ENCODE assay signal across 12 mouse cellular contexts in genomic region chr2:34482102-34482501, GRCm38 (mm10).
"Had no signal": no experiment of that assay in that cellular context is flagged by ENCODE, and none has a peak within 500 bp of the region (broad histone marks: within the 10 kb centered on the region; RNA-seq: fewer than 3 reads in every experiment).

No protein-coding gene starts in this region.

- H3K9me3 ChIP-seq: limb, embryonic 12.5 days; limb, embryonic 15.5 days; liver, embryonic 12.5 days; liver, embryonic 15.5 days had no signal

- H3K4me2 ChIP-seq: limb, embryonic 12.5 days; limb, embryonic 15.5 days; liver, embryonic 12.5 days; liver, embryonic 15.5 days had no signal

- H3K36me3 ChIP-seq: limb, embryonic 12.5 days; limb, embryonic 15.5 days; liver, embryonic 12.5 days had no signal

- ATAC-seq: liver, embryonic 12.5 days had no signal

- H3K27ac ChIP-seq: layer of hippocampus, adult 2 months; limb, embryonic 15.5 days; liver, embryonic 12.5 days; liver, embryonic 15.5 days had no signal

- H3K4me1 ChIP-seq: limb, embryonic 15.5 days; liver, embryonic 15.5 days had no signal

- H3K4me3 ChIP-seq: layer of hippocampus, adult 2 months; limb, embryonic 12.5 days; limb, embryonic 15.5 days; liver, embryonic 12.5 days; liver, embryonic 15.5 days had no signal

- H3K27me3 ChIP-seq: limb, embryonic 12.5 days; limb, embryonic 15.5 days; liver, embryonic 12.5 days; liver, embryonic 15.5 days had no signal

- H3K9ac ChIP-seq: limb, embryonic 12.5 days; limb, embryonic 15.5 days; liver, embryonic 12.5 days; liver, embryonic 15.5 days had no signal

- DNase-seq: kidney, postnatal 14 days; kidney, postnatal 4 days; left cerebral cortex, postnatal 4 days; lung, adult 2 months; lung, postnatal 14 days; lung, postnatal 4 days; thymus, postnatal 25 days had no signal
